Mouse (Mus musculus): ENCODE results near the gene Cd209d.

DNA sequence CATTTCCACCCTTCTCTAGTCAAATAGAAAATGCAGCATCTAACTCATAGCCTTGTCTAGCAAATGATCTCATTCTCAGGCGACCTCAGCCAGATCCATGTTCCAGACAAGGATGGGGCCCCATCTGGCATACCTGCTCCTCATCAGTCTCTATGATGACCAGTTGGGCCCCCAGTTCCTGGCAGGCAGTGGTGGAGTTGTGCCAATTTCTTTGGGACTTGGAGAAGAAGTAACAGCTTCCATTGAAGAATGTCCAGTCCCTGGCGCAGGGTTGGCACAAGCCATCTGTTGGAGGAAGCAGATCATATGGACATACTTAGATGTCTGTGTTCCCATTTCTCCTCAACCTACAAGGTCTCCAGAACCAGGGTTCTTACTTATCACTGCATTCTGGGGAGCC lies 2.2 kb downstream of the Cd209d start:
- TF ChIP-seq CTCF (IDR thresholded peaks at IDR 0.05; ENCODE audit: low read depth, low read length) (no peak), EP300 (IDR thresholded peaks at IDR 0.05; ENCODE audit: insufficient read depth, low read depth, low read length) (no peak), POLR2A (IDR thresholded peaks at IDR 0.05; ENCODE audit: insufficient read depth, low read length) (no peak)

Measured in ES-Bruce4 (cell line).